Mouse (Mus musculus): ENCODE results near the gene Gm43638.
"Not testable (repeated sequence)": the region's sequence is repeated elsewhere in the genome, so short reads cannot be mapped to it uniquely, and the experiment has no call there.

Gm43638 gene

DNA sequence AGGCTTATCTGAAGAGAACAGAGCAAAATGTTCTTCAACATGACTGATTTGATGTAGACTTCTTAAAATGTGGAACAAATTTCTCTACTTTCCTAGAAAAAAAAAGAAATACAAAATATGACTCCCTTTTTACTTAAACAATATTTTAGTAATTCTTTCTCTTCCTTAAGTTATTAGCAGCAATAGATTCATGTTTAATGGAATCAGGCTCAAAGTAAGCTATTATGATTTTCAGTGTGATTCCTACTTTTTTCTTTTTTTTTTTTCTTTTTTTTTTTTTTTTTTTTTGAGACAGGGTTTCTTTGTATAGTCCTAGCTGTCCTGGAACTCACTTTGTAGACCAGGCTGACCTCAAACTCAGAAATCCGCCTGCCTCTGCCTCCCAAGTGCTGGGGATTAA is at the start of gene Gm43638:
TSS of gene Gm43638 (minus strand) at position 101 of the 400 bp plus-strand sequence.
- CTCF ChIA-PET, result interaction anchor here (0.6 kb wide), 1 partner anchor 784 kb away, joined by 3 read pairs; no protein-coding TSS in a partner anchor

DNA sequence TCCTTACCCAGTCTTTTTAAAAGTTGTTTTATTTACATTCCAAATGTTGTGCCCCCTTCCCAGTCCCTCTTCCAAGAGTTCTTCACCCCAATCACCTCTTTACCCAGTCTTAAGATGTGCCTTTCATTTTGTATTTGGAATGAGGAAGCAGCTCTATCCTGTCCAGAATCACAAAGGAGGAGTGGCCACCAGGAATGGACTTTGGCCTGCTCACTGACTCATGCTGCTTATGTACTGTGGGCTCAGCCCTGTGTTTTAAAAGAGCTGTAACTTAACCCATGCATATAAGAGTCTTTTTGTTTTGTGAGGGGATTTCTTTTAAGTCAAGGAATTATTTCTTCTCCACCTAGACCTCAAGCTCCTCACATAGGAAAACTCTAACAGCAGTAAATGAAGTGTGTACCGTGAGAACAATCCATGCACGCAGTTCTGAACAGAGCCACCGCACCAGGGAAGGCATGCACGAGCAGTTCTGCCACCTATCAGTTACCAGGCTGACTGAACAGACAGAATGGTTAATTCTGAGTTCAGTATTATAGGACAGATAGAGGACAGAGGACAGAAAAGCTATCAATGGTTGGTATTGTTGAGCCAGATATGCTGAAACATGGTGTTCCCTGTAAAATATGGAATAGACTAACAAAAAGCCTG is 49.5 kb upstream of the Gm43638 start:
- CTCF ChIA-PET, result no interaction called here

GRCm38 (mm10) chr5:87532288-87532687 is 45.7 kb upstream of the Gm43638 start:
- CTCF ChIA-PET, result no interaction called here

- CTCF ChIA-PET, result not testable (repeated sequence)
These were observed 37.0 kb upstream of the Gm43638 start for GRCm38 (mm10) chr5:87523561-87523960.

- CTCF ChIA-PET, result no interaction called here
These were observed 19.3 kb upstream of the Gm43638 start for GRCm38 (mm10) chr5:87505776-87506458.

DNA sequence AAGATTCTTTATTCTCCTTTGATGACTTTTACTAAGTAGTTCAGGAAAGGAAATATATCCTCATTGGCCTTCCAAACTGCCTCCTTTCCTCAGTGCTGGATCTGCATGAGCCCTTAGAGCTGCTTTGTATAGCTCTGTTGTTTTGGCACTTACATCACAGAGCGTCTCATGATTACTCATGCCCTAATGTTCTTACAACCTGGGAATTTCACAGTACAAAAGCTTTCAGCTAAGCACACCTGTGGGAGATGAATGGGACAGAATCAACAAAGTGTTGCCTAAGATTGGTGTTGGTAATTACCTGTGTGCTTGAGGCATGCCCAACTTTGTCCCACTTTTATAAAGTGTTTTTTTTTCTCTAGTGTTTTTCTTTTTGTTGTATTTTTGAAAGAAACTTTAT is 16.1 kb upstream of the Gm43638 start:
- CTCF ChIA-PET, result no interaction called here

GRCm38 (mm10) chr5:87499341-87499740 is 12.7 kb upstream of the Gm43638 start:
- CTCF ChIA-PET, result no interaction called here

- CTCF ChIA-PET, result no interaction called here
These were observed 12.3 kb upstream of the Gm43638 start for GRCm38 (mm10) chr5:87498936-87499335.

- CTCF ChIA-PET, result no interaction called here
These were observed 4.2 kb upstream of the Gm43638 start, which contains the start of gene Ugt2a1 for GRCm38 (mm10) chr5:87490771-87491170. Gene Ugt2a1, minus strand, starts transcription at chr5:87490871.

DNA sequence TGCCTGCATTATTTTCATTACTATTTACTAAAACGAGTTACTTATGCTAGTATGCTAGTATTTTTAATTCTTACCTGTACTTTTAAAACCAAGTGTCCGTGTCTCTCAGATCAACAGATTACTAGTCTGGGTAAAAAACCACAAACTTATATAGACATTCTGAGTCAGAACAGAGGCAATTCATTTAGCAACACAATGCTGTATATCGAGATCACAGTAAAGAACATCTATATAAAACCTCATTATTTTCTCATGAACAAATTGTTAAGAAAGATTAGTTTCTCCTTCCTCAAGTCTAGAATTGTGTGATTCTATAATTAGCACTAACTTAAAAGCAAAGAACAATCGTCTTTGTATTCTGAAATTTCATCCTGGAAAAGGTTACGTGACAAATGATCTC is 4.4 kb downstream of the Gm43638 start, which contains the start of gene Ugt2a2:
TSS of gene Ugt2a2 (minus strand) at position 101 of the 400 bp plus-strand sequence.
- CTCF ChIA-PET, result no interaction called here

- CTCF ChIA-PET, result no interaction called here
These were observed 27.8 kb downstream of the Gm43638 start for GRCm38 (mm10) chr5:87458810-87459209.

- CTCF ChIA-PET, result no interaction called here
These were observed 28.9 kb downstream of the Gm43638 start for GRCm38 (mm10) chr5:87457701-87458100.

- CTCF ChIA-PET, result no interaction called here
These were observed 30.3 kb downstream of the Gm43638 start for GRCm38 (mm10) chr5:87456216-87456850.

DNA sequence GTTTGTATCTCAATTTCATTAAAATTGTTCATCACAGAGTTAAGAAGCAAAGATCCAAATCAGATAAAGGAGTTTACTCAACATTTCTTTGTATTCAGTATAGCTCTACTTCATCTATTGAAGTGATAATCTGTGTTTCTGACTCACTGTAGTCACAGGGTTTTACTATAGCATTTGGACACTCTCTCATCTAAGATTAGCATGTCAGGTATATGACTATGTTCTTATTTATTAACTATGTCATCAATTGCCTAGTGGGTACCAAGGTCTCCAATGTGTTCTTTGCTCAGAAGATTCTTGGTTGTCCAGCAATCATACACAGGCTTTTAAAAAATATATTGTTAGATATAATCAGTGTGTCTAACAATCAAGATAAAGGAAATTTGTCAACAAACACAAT is 31.1 kb downstream of the Gm43638 start:
- CTCF ChIA-PET, result no interaction called here

DNA sequence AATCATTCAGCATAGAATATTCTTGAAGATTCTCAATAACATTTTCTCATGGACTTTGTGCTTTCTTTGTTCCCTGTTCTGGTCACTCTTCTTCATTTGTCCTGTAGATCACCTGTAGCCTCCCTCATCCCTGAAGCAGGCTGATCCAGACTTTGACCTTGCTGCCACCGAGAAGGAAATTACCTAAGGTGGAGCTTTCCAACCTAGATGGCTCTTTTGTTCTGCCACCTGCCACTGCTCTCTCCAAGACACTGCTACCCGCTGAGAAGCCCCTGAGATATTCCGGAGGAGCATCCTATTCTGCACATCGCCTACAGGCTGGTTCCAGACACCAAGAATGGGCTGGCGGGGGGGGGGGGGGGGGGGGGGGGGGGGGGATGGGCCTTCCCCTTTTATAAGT is 34.1 kb downstream of the Gm43638 start:
- CTCF ChIA-PET, result not testable (repeated sequence)

GRCm38 (mm10) chr5:87436264-87436663 is 50.3 kb downstream of the Gm43638 start:
- CTCF ChIA-PET, result no interaction called here

- CTCF ChIA-PET, result no interaction called here
These were observed 60.9 kb downstream of the Gm43638 start for GRCm38 (mm10) chr5:87425676-87426075.

DNA sequence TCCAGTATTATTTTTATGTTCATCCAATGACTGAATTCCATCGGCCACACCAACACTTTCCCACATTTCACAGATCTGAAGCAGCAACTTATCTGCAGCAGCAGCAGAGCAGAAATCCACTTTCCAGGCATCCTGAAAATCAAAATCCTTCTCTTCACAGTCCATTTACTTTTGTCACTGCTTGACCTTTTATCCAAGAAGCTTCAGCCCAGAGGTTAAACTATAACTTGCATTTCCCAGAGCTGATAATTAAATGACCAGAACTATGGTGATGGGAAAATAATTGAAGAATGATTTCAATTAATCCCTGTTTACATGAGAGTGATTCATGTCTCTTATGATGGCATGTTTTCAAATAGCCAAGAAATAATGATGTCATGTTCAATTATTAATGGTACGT is 62.6 kb downstream of the Gm43638 start, which contains the start of gene Ugt2b38:
TSS of gene Ugt2b38 (minus strand) at position 163 of the 400 bp plus-strand sequence.
- CTCF ChIA-PET, result not testable (repeated sequence)

Data from spleen, embryonic (tissue).